Mouse (Mus musculus) cerebellum, adult 9-10 months (tissue): Measurements from ENCODE around the gene Rrp15.
A peak's percentile ranks its signal among the peaks of the same experiment; 100 is the strongest.

ENCODE experiments used
- DNase-seq: peaks from one replicate; pipeline ENCODE4 v3.0.0; 2022

Rrp15 gene

DNA sequence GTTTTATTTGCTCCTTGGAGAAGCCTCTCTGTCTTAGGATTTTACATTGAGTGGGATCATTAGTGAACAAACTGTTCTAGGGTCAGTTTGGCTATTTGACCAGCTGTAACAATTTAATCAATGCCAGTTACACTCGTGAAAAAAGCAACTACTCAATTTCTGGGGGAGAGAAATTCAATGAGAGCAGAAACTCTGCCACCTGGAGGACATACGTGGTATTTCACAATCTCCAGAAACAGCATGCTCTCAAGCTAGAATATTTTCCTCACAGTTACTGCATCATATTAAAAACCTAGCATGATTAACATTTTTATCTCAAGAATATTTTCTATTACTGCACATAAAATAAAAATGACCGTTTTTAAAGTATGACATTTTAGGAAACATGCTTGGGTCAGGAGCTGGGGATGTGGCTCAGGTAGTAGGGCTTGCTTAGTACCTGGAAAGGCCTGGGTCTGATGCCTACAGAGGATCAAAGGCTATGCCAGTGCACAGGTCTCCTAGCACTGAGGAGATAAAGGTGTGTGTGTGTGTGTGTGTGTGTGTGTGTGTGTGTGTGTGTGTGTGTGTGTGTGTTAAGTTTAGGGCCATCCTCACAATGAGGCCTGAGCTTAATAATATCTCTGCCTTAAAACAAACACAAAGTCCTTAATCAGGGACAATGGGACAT, 36.2 kb downstream of the Rrp15 start:
- peak; percentile 21 for DNase-seq

DNA sequence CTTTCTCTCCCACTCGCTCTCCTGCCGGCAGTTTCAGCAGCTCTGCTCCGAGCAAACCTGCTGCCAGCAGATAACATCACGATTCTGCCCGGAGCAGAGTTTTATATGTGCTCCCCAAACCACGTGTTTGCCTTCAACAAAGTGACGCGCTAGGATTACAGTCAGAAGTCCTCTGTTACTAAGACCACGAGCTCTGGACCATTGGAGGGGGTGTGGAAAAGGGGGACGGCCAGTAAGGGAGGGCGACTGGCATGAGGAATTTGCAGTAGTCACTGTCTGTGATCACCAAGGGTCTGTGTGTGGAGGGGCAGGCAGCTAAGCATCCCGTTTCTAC, 43.3 kb downstream of the Rrp15 start, which contains the start of gene Tgfb2:
Tgfb2 (minus strand) TSS at position 75 of the 334 bp plus-strand sequence.
- no peak for DNase-seq

DNA sequence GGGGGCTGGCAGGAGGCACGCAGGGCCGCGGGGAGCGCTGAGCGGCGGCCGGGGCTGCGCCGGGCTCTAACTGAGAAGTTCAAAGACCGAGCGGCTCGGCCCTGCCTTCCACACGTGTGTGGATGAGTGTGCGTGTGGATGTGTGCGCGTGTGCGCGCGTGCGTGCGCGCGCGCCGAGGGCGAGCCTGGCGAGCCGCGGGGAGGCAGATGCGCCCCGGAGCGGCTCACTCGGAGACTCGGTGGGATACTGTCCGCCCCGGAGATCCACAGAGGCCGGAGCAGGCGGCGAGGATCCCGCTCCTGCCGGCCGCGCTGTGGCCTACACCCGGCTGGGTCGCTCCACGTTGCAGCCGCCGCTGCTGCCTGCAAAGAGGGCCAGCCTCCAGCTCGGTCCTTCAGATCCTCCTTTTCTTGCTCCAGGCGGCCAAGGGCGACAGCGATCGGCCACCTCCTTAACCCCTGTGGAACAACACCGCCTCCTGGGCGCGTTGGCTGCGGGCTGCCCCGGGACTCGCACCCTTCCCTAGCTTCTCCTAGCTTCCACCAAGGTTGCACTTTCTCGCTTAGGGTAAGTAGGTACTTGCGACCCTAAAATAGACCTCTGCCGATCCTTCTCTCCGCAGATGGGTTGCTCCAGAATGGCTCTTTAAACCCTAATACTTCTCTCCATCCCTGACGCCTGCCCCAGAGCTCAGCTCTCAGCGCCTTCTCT, 43.8 kb downstream of the Rrp15 start:
- DNase-seq, result no peak

DNA sequence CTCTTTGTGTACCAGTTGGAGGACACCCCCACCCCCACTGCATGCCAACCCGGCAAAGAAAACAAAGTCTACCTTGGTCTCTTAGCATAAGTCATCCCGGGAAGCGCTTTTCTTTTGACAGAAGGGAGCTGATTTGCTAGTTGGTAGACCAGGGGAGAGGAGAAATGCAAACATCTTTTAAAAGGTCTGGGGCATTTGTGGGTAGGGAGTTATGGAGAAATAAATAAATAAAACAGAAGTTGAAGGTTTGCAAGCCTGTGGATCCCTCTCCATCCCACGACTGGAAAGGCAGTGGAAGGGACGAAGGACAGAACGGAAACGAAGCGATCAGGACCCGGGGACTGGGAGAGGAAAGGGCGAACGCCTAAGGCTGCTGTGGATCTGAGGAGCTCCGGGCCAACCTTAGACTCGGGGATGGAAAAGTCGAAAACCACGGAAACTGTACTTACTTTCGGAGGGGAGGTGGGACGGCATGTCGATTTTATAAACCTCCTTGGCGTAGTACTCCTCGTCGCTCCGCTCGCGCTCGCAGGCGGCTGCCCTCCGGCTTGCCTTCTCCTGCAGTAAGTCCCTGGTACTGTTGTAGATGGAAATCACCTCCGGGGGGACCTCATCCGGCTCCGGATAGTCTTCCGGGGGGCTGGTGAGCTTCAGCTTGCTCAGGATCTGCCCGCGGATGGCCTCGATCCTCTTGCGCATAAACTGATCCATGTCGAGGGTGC, 45.0 kb downstream of the Rrp15 start:
- DNase-seq, result no peak

DNA sequence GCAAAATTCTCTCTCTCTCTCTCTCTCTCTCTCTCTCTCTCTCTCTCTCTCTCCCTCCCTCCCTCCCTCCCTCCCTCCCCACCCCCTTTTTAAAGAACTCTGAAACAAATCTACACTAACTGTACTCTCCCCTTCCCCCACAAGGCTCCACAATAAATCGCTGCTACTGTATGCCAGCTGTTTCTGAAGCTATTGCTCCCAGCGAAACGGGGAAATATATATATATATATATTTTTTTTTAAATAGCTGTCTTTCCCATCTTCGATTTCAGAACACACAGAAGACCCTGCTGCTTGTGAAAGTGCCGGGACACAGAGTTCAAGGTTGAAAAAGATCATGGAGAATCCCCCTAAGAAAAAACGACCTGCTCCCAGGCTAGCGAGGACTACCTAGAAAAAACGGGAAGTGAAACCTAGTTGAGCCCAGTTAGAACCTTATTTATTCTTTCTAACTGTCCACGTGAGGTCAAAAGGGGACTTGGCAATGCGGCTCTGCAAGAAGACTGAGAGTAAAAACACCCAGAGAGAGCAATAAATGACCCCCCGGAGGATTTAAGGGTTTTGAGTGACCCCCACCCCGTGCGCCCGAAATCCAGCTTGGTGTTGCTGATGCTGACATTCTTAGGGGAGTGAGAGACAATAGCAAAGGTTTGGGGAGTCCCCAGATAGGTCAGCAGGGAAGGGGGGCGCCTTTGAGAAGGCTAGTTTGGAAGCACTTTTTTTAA, 45.7 kb downstream of the Rrp15 start:
- no peak for DNase-seq

DNA sequence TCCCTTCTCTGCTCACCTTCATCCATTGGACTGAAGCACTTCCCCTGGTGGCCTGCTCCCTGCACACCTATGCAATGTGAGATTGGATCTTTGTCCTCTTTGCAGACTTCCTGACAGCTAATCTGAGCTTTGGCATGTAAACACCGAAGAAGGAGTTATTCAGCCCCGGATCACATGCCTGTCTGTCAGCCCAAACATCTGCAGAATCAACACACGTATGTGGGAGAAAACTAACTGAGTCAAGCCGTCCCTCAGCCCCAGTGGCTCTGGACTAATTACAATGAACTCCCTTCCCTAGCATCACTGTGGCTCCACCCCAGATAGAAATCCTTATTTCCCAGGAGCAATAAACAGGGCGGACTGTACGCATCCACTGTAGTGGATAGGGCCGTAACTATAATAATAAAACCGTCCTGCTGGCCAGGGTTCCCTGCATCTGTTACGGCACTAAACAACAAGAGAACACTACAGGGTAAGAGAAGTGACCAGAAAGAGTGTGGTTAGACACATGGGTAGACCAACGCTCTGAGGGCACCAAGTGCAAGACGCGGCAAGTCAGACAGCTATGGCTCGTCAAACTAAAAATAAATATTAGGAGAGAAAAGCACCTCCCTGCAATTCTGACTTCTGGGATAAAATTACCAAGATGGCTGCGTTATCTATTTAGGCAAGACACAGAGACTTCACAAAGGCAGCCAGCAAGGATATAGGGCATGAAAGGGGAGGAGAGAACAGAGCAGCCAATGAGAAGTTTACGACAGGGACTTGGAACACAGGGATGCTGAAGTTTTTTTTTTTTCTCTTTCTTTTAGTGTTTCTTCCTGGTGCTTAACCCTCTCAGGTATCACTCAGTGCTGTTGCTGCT, 46.5 kb downstream of the Rrp15 start:
- no peak for DNase-seq

DNA sequence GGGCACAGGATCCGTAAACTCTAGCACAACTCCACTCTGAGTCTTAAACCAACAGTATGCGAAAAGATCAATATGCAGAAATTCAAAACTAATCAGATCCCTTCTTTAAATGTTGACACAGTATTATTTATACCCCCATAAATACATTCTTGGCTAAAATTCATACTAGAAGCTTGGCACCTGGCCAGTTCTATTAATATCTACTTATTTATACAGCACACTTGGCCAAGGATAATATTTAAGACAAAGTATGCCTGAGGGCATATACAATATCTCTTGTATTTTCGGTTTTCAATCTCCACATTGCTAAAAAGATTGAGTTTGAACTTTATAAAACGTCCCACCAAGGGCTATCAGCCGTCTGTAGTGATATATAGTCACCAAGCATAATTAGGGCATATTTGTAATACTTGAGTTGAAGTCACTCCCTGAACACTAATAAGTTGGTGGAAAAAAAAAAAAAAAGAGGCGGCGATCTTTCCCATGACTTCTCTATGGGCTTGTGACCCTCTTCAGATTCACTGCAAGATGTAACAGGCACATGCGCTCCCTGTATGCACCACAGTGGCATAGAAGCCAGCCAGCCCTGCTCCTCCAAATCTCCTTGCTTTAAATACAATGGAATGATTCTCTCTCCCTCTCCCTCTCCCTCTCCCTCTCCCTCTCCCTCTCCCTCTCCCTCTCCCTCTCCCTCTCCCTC, 47.8 kb downstream of the Rrp15 start:
- no peak for DNase-seq

DNA sequence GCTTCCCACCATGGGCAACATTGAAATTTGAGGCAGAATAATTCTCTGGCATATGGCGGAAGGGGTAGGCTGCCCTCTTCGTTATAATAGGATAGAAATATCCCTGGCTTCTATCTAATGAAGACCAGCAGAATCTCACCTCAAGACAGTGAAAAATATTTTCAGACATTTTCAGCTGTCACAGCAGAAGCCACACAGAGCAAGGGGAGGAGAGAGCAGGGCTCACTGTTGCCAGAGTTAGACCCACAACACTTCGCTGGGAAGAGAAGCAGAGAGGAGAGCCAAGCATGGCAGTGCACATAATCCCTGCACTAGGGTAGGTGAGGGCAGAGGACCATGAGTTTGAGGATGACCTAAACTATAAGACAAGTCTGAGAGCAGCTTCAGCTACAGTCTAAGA, 48.7 kb downstream of the Rrp15 start:
- no peak for DNase-seq

DNA sequence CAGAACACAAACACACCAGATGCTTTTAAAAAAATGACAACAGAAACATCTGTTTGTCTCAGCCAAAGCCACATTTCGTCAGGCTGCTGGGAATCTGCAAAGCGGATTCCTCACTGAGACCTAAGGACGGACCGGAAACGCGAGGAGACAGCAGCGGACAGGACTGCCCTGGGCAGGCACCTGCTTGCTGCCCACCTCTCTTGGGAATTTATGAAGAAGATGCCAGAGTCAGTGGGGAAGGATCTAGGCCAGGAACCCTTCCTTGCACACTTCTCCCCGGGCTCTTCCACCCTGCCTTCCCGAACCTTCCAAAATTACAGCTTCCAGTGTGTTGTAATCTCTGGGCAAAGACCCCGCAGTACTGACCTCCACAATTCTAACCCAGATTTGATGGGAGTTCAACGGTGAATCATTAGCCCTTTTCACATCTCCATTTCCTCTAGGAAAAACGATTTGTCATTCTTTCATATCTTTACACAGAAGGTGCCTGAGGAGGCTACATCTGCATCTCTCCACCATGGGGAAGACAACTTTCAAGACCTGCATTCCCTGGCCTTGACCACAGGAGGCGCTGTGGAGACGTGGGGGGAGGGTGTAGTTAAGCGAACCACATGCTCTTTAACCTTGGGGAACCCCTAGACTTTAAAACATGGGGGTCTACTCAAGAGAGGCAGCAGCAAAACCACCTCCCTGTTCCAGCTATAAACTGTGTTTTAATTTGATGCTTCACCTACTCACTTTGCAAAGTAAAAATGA, 50.4 kb downstream of the Rrp15 start:
- no peak for DNase-seq

DNA sequence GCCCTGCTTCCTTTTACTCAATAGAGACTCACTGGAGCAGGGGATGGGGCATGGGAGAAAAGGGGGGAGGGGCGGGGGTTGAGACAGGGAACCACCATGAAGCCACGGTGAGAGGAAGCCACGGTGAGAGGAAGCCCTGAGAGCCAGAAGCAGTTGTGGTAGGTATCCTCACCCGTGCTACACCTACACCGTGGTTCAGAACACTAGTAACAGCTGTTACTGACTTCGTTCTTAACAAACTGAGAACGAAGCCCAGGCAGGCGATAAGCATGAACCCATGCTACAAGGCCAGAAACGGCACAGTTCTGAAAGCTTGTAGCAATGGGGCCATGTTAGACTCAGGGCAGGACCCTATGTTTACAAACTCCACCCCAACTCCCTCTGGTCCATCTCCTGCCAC, 52.9 kb downstream of the Rrp15 start:
- no peak for DNase-seq

DNA sequence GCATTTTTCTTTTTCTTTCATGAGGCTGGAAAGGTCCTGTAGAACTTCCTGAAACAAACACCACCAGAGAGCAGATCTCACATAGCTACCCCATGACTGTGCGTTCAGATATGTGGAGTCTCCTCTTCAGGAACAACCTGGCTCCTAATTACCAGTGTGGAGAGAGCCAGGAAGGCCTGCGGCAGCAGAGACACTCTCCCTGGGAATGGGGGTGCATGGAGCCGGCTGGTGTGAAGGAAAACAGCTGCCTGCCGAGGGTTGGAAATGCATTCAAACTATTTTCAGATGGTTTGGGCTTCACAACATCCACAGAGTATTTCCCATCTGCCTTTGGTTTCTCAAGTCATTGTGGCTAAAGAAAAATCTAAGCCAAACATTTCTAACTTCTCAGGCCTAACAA, 53.8 kb downstream of the Rrp15 start:
- no peak for DNase-seq

DNA sequence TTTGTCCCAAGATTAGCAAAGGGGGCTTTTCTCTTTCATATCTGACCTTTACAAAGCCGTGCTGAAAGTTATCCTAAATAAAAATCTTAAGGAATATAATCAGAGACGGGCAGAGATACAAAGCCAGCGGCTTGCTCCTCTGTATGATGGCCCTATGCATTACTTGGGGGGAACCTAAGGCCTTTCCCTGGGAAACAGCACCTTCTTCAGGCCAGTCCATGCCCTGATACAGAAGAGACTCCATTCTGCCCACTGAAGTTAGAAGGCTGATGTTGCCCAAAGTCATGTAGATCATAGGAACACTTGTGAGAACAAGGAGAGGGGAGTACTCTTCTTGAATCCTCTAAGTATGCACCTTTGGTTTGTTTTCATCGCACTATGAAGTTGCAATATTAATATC, 56.8 kb downstream of the Rrp15 start:
- DNase-seq, result no peak

DNA sequence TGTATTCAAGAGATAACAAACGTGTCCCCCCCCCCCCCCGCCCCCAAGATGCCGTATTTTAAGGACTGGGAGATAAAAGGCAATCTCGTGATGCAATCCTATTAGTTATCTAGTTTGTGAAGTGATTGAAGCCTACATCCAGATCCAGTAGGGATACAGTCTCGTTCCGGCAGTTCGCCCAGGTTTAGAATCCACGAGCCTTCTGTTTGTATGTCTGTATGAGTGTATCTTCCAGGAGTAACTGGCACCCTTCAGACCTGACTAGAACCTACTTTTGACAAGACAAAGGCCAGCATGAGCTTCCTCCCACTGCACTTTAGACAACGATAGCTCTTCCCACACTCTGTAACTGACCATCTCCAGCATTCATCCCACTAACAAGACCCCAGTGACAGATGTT, 57.5 kb downstream of the Rrp15 start:
- DNase-seq, result no peak

DNA sequence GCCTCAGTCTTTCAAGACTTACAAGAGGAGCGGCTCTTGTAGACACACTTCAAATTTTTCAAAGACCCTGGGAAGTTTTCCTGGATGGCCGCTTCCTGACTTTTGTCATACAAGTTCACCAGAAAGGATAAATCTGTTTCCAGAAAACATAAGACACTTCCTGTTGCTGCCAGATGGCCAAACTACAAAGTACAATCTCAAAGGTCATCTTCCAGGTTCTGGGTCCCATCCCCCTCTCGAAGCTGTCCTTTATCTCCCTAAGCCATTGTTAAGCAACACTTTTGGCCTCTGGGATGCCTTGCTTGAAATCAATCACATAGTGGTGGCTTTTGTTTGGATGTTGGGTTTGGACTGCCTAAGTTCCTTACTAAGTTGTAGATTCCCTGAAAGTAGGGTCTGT, 65.1 kb downstream of the Rrp15 start:
- no peak for DNase-seq

DNA sequence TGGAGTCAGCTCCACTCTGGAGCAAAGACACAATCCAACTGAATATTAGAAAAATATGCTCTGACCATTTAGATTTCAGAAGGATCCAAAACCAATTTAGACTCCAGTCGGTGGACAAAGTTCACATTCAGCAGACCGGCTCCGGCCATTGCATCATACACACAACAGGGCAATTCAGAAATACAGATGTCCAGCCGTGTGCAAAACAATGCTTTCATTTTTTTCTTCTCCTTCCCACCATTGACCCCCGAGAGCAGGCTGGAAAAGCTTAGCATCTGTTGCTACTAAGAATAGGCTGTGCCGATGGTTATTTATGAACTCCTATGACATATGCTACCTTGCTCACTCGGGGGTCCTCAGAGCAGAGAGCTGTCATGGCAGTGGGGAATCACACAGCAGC, 66.6 kb downstream of the Rrp15 start:
- DNase-seq, result no peak

DNA sequence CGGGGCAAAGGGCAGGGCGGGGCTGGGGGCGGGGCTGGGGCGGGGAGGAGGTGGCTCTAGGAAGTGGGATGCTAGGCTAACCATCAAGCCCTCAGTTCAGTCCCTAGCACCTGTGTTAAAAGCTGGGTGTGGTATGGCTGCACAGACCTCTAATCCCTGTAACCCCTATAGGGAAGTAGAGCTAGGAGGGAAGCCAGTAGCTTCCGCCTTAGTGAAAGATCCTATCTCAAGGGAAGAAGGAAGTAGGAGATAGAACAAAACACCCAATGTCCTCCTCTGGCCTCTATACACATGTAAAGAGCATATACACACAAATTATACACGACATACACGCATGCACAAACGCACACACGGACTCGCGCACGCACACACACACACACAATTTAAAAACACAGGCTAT, 71.5 kb downstream of the Rrp15 start:
- no peak for DNase-seq

DNA sequence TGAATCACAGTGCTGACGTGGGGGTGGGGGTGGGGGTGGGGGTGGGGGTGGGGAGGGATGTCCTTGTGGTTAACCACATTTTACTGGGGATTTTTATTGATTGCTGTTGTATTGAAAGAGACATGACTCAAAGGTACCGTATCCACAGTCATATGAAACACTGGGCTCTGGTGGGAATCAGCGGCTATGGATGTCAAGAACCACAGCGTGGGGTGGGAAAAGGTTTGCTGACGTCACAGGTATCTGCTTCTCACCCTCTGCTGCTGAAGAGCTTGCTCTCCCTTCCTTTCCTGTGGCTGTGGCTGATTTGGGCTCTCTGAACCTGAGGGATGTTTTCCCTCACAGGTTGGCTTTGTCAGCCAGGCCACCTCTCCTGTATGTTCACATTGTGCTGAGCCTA, 73.0 kb downstream of the Rrp15 start:
- no peak for DNase-seq

DNA sequence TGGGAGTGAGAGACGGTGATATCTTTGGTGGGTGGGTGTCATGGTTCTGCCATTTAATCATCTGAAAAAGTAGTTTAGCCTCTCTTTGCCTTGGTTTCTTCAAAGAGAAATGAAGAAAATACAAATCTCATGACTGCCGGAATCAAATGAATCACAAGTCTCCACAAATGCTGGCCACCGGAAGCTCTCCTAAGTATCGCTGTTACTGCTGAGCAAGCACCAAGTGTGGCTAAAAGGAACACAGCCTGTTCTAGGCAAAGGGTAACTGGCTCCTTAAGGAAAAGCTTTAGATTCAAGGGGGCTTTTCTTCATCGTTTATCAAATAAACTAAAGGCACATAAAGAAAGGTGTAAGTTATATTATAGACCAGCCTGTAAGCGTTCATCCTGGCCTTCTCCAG, 73.9 kb downstream of the Rrp15 start:
- DNase-seq, result no peak

DNA sequence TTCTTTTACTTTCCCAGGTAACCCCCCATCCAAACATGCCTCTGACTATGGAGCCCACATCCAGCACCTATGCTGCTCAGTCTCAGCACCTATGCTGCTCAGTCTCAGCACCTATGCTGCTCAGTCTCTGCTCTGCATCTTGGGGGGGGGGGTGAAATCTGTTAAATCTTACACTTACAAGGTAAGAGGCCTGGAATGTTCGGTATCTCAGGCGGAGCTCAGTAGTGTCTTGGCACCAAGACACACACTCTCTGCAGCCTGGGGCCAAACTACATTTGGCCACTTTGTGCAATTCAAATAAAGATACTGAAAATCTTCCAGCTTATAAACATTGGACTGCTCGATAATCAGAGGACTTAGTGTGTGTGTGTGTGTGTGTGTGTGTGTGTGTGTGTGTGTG, 74.5 kb downstream of the Rrp15 start:
- DNase-seq, result no peak

DNA sequence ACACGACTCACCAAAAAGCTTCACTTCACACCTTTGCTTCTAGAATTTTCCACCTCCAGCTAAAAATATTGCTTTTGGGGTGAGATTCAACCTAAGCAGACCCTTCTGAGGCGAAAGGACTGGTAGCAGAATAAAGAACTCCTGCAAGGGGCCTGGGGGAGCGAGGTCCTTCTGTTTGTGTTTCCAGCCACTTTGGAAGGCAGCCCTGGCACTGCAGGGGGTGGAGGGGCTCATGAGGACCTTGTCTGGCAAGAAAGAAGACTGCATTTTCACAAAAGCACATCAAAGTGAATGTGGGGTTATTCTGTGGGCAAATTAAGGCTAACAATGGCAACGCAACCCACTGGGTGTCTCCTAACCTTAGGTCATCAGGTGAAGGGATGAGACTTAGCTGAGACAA, 76.0 kb downstream of the Rrp15 start:
- DNase-seq, result no peak
